Mouse (Mus musculus): ENCODE data around the gene Galm. TPM values are rescaled to one million over a fixed set of nuclear protein-coding genes. Genes with fewer than 3 reads are reported as not detected.

The Galm gene
- 1 to 10 TPM; 2.5 to 2.8 TPM for total RNA-seq (2021)
- long read RNA-seq, experiment 1, partial matches to known transcripts: 0 of 4 reads
- long read RNA-seq, experiment 1, other reads (novel, unspliced or antisense): 0 of 4 reads
- long read RNA-seq, experiment 2, partial matches to known transcripts: 0 of 3 reads
- long read RNA-seq, experiment 2, other reads (novel, unspliced or antisense): 1 of 3 reads

- peak; percentile 79 for DNase-seq (ENCODE audit: low spot score)
Observed at GRCm38 (mm10) chr17:80127331-80128251, at the start of gene Galm. TSS of gene Galm (plus strand) at chr17:80127471.

- DNase-seq (ENCODE audit: low spot score): peak; percentile 8
Observed at GRCm38 (mm10) chr17:80078726-80079125, 48.5 kb upstream of the Galm start.

GRCm38 (mm10) chr17:80083223-80083622 is 44.0 kb upstream of the Galm start:
- no peak for DNase-seq (ENCODE audit: low spot score)

GRCm38 (mm10) chr17:80084424-80084823 is 42.8 kb upstream of the Galm start:
- DNase-seq (ENCODE audit: low spot score): peak; percentile 43

GRCm38 (mm10) chr17:80086591-80086990 is 40.7 kb upstream of the Galm start:
- DNase-seq (ENCODE audit: low spot score): no peak

- no peak for DNase-seq (ENCODE audit: low spot score)
Observed at GRCm38 (mm10) chr17:80088168-80088567, 39.1 kb upstream of the Galm start.

- no peak for DNase-seq (ENCODE audit: low spot score)
Observed at GRCm38 (mm10) chr17:80090551-80090950, 36.7 kb upstream of the Galm start.

- DNase-seq (ENCODE audit: low spot score): no peak
Observed at GRCm38 (mm10) chr17:80091879-80092549, 35.3 kb upstream of the Galm start.

GRCm38 (mm10) chr17:80095254-80095899 is 31.9 kb upstream of the Galm start:
- DNase-seq (ENCODE audit: low spot score): no peak

- peak; percentile 33 for DNase-seq (ENCODE audit: low spot score)
Observed at GRCm38 (mm10) chr17:80096043-80096719, 31.1 kb upstream of the Galm start.

- no peak for DNase-seq (ENCODE audit: low spot score)
Observed at GRCm38 (mm10) chr17:80096720-80097114, 30.6 kb upstream of the Galm start.

- no peak for DNase-seq (ENCODE audit: low spot score)
Observed at GRCm38 (mm10) chr17:80097221-80097620, 30.1 kb upstream of the Galm start.

- no peak for DNase-seq (ENCODE audit: low spot score)
Observed at GRCm38 (mm10) chr17:80099823-80100222, 27.4 kb upstream of the Galm start.

- DNase-seq (ENCODE audit: low spot score): no peak
Observed at GRCm38 (mm10) chr17:80105348-80105978, 21.8 kb upstream of the Galm start.

GRCm38 (mm10) chr17:80112665-80113305 is 14.5 kb upstream of the Galm start:
- DNase-seq (ENCODE audit: low spot score): no peak

GRCm38 (mm10) chr17:80113468-80113867 is 13.8 kb upstream of the Galm start:
- DNase-seq (ENCODE audit: low spot score): no peak

GRCm38 (mm10) chr17:80120396-80120795 is 6.9 kb upstream of the Galm start:
- DNase-seq (ENCODE audit: low spot score): no peak

GRCm38 (mm10) chr17:80121833-80122232 is 5.4 kb upstream of the Galm start:
- no peak for DNase-seq (ENCODE audit: low spot score)

GRCm38 (mm10) chr17:80124985-80125750 is 2.1 kb upstream of the Galm start:
- no peak for DNase-seq (ENCODE audit: low spot score)

Measured in gastrocnemius, adult 18-20 months (tissue).